In the genomic region with DNA sequence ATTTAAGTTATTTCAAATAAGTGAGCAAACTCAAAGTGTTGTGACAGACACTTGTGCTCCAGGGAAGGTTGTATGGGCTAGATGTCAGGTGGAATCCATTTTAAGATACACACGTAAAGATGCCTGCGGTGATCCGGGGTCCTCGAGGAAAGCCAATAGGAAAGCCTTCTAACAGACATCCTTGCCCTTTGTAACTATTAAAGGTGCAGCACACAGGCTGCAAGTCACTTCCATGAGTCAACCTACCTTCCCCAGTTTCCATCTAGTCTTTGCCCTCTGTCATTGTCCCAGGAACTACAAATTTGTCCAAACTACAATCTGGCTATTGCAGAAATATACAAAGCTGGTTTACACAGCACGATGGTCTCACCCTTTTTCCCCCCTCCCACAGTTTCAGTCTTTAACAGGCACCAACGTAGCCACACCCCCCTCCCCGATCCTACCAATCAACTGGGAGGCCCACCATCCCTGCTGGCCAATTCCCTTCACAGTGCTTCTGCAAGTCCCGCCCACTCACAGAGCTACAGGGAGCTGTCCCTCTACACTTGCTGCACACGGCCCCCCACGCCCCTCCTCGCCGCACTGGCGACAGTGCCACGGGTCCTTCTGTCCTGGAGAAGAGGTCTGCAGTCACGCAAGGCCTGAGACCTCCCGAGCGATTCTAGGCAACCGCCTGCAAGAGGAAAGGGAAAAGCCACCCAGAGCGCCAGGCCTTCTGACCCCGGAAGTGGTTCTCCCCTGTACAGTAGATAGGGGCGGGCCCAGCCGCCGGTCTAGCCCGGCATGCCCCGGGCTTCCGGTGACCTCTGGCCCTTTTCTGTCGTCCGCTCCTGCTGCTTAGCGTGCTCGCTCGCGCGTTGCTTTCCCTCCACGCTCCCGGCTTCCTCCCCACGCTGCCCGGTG, we compare ENCODE assay signal across 8 mouse cellular contexts. TPM values are rescaled to one million over a fixed set of nuclear protein-coding genes. Genes with fewer than 3 reads are reported as not detected.
DNase-seq lines count a peak whose midpoint lies in the region; ATAC-seq lines count a peak whose summit lies in the region.

TSS of gene Tomm70a (plus strand) at position 791 of the 903 bp plus-strand sequence.

- DNase-seq in Muller cell, postnatal 12 days (ENCODE audit: inconsistent ontology term), result peak; percentile 99
- DNase-seq in cerebellum, adult 9-11 months, result peak; percentile 97
- DNase-seq in frontal cortex, adult 2 months (ENCODE audit: extremely low spot score in 1 of 2, low spot score in 1 of 2), result peak; percentile 95
- DNase-seq in hindbrain, embryonic 11.5 days (ENCODE audit: low spot score), result peak; percentile 94
- peak; percentile 93 to 94 for DNase-seq in layer of hippocampus, postnatal 10 days (ENCODE audit: low spot score in 2 of 2)
- DNase-seq in lung, postnatal 10 days, result peak; percentile 96
- DNase-seq in ovary, postnatal 36 days (ENCODE audit: low spot score), result peak; percentile 89
- DNase-seq in thymus, postnatal 25 days, result peak; percentile 92

- peak within 1 kb of the TSS; percentile 71 for H3K4me3 ChIP-seq in hindbrain, embryonic 11.5 days (ENCODE audit: low read depth, low read length)

- H3K27ac ChIP-seq in hindbrain, embryonic 11.5 days (ENCODE audit: low read depth, low read length), result peak within 1 kb of the TSS; percentile 79

- peaks cover 6% of the 10 kb centered on the region; the same call in 1 of the 2 replicates for H3K4me1 ChIP-seq in hindbrain, embryonic 11.5 days (replicated peaks; ENCODE audit: control insufficient read depth, insufficient read depth, low read length)

- H3K9ac ChIP-seq in hindbrain, embryonic 11.5 days (ENCODE audit: low read depth, low read length), result peak within 1 kb of the TSS; percentile 68

- H3K9me3 ChIP-seq in hindbrain, embryonic 11.5 days (ENCODE audit: control insufficient read depth, low read length), result no peaks in the 10 kb centered on the region

- H3K27me3 ChIP-seq in hindbrain, embryonic 11.5 days (ENCODE audit: control insufficient read depth, insufficient read depth, low read length), result no peaks in the 10 kb centered on the region

- no peaks in the 10 kb centered on the region for H3K36me3 ChIP-seq in hindbrain, embryonic 11.5 days (ENCODE audit: control insufficient read depth, insufficient read depth, low read length)

- WGBS in hindbrain, embryonic 11.5 days, result 1% methylated on average over 36 of the region's 37 CpGs

- ATAC-seq in hindbrain, embryonic 11.5 days (ENCODE audit: low FRiP score), result peak; percentile 100

- peak within 1 kb of the TSS; percentile 67 for H3K4me2 ChIP-seq in hindbrain, embryonic 11.5 days (replicated peaks; ENCODE audit: low read depth, low read length)

RNA-seq across cellular contexts. Expression of gene Tomm70a, which starts in this region (rescaled TPM):
- 53.1 and 59.1 TPM in 2 replicates for polyA plus RNA-seq in frontal cortex, adult 2 months (2012; rRNA removed)
- 62.3 and 74.3 TPM in 2 replicates for polyA plus RNA-seq in hindbrain, embryonic 11.5 days (2014; fragmentation: Nextera tagmentation; extraction: Ambion mirVana)
- total RNA-seq in layer of hippocampus, postnatal 10 days (2021), result 100 to 1,000 TPM; 115 to 117 TPM

Comparison
In these comparisons a context has a peak if more than half of its experiments do, and no peak if none do; other contexts are left out.
1. Peak in every context shown above with its lines: DNase-seq, ATAC-seq, H3K4me3 ChIP-seq and H3K27ac ChIP-seq.